Mouse (Mus musculus) CD8-positive naive resting alpha-beta T cell, adult 57 days (primary cell): ENCODE results near the gene Bpifa1. TPM values are rescaled to one million over a fixed set of nuclear protein-coding genes. Genes with fewer than 3 reads are reported as not detected.

ENCODE experiments used
- total RNA-seq: library from RNA; stranded (reverse); gene quantifications from one replicate; pipeline ENCODE4 v1.2.4, GENCODE M21; 2023

Bpifa1 gene
- total RNA-seq: not detected

GRCm38 (mm10) chr2:154142580-154142979, at the start of gene Bpifa1:
TSS of gene Bpifa1 (plus strand) at chr2:154142880.

GRCm38 (mm10) chr2:154130120-154130519, 12.6 kb upstream of the Bpifa1 start, which contains the start of gene Bpifa3:
TSS of gene Bpifa3 (plus strand) at chr2:154130336.

GRCm38 (mm10) chr2:154162307-154162706, 19.6 kb downstream of the Bpifa1 start, which contains the start of gene Bpifa5:
TSS of gene Bpifa5 (plus strand) at chr2:154162607.

GRCm38 (mm10) chr2:154190546-154191258, 48.0 kb downstream of the Bpifa1 start, which contains the start of gene Bpifb1:
TSS of gene Bpifb1 (plus strand) at chr2:154190818.

Other genes with a start within 250 kb of the Bpifa1 start
- gene Bpifb6, start 242.5 kb upstream of the Bpifa1 start, total RNA-seq: not detected
- gene Bpifb3, start 224.7 kb upstream of the Bpifa1 start, total RNA-seq: not detected
- not detected for gene Bpifb4, start 204.7 kb upstream of the Bpifa1 start, total RNA-seq
- gene Bpifa6, start 167.9 kb upstream of the Bpifa1 start, total RNA-seq: not detected
- not detected for gene Bpifa2, start 134.6 kb upstream of the Bpifa1 start, total RNA-seq
- gene Bpifa3, start 12.5 kb upstream of the Bpifa1 start, total RNA-seq: not detected
- not detected for gene Bpifa5, start 19.7 kb downstream of the Bpifa1 start, total RNA-seq
- not detected for gene Bpifb1, start 47.9 kb downstream of the Bpifa1 start, total RNA-seq
- not detected for gene Bpifb5, start 80.9 kb downstream of the Bpifa1 start, total RNA-seq
- not detected for gene Bpifb9a, start 115.0 kb downstream of the Bpifa1 start, total RNA-seq
- gene Bpifb9b, start 164.3 kb downstream of the Bpifa1 start, total RNA-seq: not detected
- gene Cdk5rap1, start 230.1 kb downstream of the Bpifa1 start, total RNA-seq: 17.3 TPM